Mouse (Mus musculus) liver, embryonic 14.5 days (tissue): ENCODE data around the gene Ssh2.

ENCODE experiments used
- CTCF ChIP-seq: IDR thresholded peaks from 2 replicates; pipeline ENCODE4 v1.5.1; 2016; ENCODE audit warnings: antibody characterized with exemption, low read depth, control low read depth
- EP300 ChIP-seq: IDR thresholded peaks from 2 replicates; pipeline ENCODE4 v1.6.1; 2016; ENCODE audit warnings: antibody characterized with exemption, low read depth

DNA sequence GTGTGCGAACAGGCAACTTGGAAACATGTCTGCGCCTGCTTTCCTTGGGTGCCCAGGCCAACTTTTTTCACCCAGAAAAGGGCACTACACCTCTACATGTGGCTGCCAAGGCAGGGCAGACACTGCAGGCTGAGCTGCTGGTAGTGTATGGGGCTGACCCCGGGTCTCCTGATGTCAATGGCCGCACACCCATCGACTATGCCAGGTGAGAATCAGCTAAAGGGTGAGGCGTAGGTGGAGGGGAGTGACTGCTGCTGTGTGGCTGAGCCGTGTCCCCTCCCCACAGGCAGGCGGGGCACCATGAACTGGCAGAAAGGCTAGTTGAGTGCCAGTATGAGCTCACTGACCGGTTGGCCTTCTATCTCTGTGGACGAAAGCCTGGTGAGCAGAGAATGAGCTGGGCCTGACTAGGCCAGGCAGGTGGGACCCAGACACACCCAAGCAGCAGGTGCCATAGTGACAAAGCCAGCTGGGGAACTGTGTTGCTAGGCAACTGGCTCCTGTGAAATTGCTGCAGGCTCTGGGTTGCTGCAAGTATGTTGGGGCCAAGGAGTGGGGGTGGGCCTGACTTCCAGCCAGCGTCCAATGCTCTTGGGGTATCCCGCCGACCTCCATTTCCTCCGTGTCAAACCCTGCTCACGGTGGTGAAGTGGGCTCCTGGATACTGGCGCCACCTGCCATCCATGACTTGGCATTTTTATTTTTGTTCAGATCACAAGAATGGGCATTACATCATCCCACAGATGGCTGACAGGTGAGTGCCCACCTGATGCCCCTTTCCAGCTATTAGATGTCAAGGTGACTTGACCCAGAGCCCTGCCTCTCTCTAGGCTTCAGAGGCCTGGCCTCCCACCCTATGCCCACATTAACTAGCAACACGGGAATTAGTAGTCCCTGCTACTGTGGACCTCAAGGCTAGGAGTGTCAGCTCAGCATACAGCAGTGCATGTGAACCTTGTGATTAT is 284.6 kb downstream of the Ssh2 start:
- no peak for TF ChIP-seq EP300
- TF ChIP-seq CTCF, result no peak
